Mouse (Mus musculus) erythroid progenitor cell, adult 5-6 weeks (primary cell): ENCODE measurements around the gene Ccz1. TPM values are rescaled to one million over a fixed set of nuclear protein-coding genes. Genes with fewer than 3 reads are reported as not detected.
A peak's percentile ranks its signal among the peaks of the same experiment; 100 is the strongest.

Source experiments
- ATAC-seq: replicated peaks from 2 replicates; pipeline ENCODE4 v1.8.0; 2016; ENCODE audit warnings: moderate number of reproducible peaks, mild to moderate bottlenecking, moderate TSS enrichment, inconsistent platforms; ENCODE audit not compliant: poor library complexity, low FRiP score, severe bottlenecking
- total RNA-seq, 2 experiments: library from RNA; stranded (forward) in 1 of 2; stranded (reverse) in 1 of 2; fragments of 150-400 nt in 1 of 2; fragments of 186-747, 209-891 nt in 1 of 2; gene quantifications; 2 replicates each; pipeline versions ENCODE4 v1.2.3 to v1.2.4; 2015 to 2017; ENCODE audit warnings: low replicate concordance in 2 of 2

Ccz1 gene
- total RNA-seq, 2 experiments from 2014 or later: 32.5 to 86.4 TPM

DNA sequence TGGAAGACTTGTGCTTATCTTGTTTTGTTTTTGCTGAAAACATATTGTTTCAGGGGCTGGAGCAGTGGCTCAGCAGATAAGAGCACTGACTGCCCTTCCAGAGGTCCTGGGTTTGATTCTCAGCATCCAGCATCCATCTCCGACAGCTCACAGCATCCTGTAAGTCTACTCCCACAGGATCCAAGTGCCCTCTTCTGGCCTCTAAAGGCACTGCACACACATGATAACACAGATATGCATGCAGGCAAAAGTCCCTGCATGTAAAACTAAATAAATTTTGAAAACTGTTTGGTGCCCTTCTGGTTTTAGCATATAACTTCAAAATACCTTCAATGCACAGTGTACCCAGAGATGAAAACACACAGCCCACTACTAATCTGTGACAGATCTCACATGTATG is 15.3 kb downstream of the Ccz1 start:
- ATAC-seq: peak; percentile 74

DNA sequence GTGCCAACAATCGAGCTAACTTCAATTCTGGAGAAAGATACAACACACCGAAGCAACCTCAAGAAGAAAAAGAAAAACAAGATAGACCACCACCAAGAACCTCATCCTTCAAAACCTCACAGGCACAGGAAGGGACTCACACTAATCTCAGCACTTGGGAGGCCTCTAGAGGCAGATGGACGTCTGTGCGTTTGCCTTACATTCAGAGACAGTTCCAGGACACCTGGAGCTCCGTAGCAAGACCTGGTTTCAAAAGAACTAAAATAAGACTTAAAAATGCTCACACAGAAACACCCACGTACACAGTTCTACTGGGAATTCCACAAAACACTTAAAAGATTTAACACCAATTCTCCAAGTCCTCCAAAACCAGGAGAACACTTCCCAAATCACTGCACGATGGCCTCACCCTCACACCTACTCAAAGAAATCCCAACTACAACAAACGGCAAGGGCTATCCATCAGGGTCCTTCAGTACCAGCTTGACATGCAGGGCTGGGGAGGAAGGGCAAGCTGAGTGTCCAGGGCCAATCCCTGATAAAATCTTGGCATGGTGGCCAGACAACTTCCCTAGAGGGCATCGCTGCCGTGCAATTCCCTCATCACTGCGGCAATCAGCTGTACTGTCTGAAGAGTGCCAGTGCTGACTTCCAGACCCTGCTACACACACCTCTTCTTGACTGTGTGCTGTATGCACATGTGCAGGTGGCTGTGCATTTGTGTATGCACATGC is 19.9 kb downstream of the Ccz1 start:
- ATAC-seq: no peak

DNA sequence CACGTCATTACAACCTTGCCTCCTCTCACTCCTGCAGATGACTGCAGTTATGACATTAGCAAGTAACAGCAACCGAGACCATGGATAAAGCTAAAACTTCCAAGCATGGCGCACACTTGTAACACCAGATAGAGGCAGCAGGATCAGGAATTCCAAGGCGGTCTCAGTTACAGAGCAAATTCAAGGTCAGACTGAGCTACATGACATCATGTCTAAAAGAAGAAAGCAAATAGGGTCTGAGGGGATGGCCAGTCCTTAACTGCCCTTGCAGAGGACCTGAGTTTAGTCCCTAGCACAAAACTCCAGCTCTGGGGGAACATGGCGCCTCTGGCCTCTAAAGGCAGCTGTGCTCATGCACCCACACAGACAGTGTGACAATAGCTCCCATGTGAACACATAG is 20.8 kb downstream of the Ccz1 start:
- ATAC-seq: no peak

DNA sequence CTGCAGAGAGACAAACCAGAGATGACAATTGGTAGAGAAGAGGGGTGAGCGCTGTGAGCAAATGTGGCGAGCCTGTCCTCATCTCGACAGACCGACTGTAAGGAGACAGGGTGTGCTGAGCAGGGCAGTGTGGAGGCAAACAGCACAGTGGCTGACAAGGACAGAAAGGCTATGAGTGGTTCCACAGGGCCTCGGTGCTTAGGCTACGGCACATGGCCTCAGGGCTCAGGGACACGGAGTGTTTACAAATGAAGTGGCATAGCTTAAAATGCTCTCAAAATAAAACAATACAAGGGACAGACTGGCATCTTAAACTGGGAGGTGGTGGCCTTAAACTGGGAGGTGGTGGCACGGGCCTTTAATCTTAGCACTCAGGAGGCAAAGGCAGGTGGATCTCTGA is 21.4 kb downstream of the Ccz1 start:
- 0 out of 2 replicates have a peak, but pooled peaks have one; percentile 31 for ATAC-seq

DNA sequence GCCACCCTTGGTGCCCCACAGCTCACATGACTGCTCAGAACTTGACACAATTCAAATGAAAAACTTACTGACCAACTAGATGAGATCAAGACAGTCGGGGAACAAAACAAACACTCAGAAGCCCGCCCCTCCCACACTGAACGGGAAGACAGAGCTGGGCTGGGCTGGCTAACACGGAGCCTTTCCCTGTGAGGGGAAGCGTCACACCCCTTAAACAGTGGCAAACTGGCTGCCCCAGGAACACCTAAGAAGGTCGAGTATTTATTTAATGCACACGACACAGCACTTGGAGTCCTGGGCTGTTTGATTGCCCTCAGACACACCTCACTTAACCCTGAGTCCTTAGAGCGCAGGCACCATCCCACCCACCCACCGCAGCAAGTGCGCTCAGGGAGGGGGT is 22.0 kb downstream of the Ccz1 start:
- ATAC-seq: no peak

DNA sequence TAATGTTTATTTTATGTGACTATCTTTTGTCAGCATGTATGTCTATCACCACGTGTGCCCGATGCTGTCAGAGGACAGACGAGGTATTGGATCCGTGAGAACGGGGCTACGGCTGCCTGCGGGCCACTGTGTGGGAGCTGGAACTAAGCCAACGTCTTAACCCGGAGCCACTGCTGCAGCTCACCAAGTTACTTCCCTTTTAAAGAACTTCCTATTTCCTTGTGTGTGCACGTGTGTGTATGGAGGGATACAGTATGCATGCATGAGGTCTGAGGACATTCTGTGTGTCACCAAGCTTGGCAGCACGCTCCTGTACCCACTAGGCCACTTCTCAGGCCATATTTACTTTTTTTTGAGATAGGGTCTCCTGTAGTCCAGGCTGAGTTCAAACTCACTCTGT is 24.6 kb downstream of the Ccz1 start:
- no peak for ATAC-seq

DNA sequence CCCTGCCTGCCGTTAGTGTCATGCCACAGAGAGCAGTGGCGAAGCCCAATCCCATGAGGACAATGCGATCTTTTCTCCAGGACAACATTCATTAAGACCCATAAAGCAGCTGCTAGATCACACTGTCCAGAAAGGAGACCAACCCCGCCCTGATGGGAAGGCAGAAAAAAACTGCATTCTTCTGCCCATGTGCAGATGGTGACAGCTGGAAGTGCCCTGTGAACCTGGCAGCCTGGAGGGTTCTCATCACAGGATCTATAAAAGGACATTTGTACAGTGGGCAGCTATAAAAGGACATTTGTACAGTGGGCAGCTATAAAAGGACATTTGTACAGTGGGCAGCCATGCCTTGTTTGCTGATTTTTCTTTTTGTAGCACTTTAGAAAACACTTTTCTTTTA is 25.6 kb downstream of the Ccz1 start:
- no peak for ATAC-seq

DNA sequence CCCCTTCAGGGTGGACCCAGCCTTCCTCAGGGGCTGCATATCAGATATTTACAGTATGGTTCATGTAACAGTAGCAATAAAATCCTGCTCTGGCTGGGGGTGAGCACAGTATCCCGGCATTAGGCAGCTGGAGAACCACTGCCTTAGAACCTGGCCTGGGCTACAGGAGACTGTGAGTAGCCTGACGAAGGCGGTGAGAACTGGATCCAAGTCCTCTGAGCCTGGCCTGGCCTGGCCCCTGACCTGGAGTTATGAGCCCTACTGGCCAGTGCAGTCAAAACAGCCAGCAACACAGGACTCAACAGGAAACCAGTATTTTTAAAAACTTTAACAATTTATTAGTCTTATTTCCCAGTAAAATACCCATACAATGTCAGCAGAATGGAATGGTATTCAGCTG is 27.1 kb downstream of the Ccz1 start:
- ATAC-seq: no peak

DNA sequence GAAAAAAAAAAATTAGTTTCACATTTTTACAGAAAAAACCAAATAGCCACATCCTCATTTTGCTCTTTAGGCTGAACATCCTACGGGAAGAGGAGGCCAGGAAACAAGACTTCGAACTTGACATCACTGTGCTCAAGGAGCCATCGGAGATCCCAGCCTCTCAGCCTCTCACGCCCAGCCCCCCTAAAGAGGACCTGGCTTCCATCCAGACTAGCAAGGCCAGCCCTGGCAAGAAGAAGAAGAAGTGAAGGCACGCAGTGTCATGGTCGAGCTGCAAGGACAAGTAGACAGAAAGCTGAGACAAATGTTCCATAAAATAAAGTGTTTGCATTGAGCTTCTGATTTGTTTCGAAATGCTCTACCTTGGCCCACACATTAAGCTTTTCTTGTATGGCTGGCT is 29.3 kb downstream of the Ccz1 start:
- ATAC-seq: no peak

DNA sequence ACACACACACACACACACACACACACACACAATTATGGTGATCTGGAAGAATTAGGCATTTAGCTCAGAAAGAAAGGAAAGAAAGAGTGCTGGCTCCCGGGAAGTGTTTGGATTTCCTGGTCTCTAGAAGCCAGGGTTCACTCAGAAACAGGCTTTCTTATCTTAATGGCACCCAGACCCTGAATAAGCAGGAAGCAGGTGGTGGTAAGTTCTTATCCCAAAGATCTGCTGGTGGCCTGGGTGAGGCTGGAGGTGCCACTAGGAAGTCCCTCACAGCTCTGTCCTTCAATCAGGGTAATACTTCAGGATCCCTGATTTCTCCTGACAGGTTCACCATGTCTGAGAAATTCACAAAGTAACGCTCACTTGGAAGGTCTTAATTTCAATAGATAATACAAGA is 32.3 kb downstream of the Ccz1 start:
- no peak for ATAC-seq

DNA sequence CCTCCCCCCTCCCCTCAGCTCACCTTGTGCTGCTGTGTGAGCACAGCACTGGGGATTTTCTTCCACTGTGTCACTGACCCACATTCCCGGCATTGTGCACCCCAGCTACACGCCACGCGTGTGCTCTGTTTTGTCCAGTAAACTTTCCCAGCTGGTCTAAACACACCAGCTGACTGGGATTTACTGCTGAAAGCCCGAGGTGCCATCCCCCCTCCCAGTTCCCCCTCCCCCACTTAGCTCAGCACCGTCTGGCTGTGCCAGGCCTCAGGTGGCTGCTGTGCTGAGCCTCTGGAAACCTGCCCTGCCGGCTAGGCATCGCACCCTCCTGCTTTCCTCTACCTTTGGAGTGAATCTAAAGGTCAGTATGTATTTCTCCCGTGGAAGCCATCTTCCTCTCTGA is 33.8 kb downstream of the Ccz1 start:
- no peak for ATAC-seq

DNA sequence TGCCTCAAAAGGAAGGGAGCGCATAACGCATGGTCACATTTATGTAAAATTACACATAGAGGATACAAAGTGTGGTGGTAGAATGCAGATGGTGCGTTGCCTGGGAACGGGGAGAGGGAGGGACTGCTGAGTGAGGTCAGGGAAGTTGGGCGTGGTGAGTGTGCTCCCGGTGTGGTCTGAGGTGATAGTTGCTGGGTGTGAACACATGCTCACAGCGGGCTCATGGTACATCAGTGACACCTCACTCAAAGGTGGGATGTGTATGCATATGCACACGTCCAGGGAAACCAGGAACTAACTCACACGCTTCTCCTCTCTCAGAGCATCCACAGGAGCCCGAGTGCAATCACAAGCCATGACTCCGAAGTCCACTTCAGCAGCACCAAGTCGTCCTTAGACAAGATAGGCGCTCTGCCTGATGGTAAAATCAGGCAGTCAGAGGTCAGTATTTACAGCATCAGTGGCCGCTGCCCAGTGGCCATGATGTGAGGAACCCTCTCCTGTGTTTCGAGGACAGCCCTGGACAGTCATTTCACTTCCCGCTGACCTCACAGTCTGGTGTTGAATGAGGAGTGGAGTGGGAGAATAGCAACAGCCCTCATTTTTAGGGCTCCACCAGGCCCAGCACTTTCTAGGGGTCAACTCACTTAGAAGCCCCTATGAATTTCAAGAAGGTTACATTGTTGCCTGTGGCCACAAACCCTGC is 37.8 kb downstream of the Ccz1 start:
- peak; percentile 87 for ATAC-seq

DNA sequence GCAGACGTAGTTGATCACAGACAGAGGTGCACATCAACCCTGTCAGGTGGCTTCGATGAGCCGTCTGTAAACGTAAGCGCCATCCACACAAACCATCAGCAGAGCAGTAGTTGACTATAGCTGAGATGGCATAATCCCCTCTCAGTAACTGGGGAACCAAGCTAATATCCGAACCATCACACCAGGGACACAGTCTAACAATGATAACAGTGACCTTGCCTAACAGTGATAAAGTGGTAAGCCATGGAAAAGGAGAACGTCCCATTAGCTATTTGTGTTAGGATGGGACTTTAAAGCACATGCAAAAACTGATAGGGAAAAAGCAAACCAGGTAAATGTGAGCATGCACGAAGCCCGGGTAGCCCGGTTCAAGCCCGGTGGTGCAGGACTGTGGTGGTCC is 38.4 kb downstream of the Ccz1 start:
- peak; percentile 27; the same call in 1 of the 2 replicates for ATAC-seq

DNA sequence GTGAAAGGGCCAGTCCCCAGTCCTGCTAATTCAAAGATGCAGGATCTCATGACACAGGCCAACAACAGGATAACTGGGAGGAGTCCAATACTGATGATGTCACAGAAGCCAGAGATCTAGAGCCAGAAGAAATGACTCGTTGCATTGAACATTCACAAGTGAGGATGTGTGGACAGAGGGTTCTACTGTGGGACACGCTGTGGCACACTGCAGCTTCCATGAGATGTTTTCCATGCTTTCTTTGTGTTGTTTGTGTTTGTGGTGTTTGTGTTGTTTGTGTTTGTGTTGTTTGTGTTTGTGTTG is 39.1 kb downstream of the Ccz1 start:
- ATAC-seq: peak; percentile 46

DNA sequence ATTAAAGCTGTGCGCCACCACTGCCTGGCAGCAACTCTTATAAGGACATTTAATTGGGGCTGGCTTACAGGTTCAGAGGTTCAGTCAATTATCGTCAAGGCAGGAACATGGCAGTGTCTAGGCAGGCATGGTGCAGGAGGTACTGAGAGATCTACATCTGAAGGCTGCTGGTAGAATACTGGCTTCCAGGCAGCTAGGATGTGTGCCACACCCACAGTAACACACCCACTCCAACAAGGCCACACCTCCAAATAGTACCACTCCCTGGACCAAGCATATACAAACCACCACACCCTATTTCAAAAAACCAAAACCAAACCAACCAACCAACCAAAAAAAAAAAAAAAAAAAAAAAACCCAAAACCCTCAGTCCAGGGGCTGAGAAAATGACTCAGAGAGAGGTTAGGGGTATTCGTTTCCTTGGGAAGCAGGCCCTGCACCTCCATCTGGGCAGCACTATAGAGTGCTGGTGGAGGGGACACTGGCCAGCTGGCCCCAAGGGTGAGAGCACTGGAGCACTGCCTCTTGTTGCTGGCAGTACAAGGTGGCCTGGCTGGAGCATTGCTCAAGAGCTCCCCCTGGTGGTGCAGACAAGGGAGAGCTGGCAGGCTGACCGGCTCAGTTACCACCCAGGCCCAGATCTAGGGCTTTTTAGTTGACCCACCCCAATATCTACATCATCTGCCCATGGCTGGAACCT is 39.6 kb downstream of the Ccz1 start:
- ATAC-seq: peak; percentile 78

DNA sequence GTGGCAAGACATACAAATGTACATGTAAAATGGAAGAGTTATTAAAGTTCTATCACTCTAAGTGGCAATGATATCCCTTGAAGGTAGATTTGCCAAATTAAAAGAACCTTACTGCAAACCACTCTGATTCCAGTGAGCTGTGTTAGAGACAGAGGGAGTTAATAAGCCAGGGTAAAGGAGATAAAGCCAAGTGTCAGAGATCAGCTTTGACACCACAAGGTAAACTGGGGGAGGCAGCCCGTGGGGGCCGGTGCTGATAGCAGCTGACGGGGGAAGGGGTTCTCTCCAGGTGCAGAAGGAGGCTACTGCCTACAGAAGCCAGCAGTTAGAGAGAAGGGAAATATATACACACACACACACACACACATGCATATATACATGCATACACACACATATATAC is 42.0 kb downstream of the Ccz1 start:
- no peak for ATAC-seq

DNA sequence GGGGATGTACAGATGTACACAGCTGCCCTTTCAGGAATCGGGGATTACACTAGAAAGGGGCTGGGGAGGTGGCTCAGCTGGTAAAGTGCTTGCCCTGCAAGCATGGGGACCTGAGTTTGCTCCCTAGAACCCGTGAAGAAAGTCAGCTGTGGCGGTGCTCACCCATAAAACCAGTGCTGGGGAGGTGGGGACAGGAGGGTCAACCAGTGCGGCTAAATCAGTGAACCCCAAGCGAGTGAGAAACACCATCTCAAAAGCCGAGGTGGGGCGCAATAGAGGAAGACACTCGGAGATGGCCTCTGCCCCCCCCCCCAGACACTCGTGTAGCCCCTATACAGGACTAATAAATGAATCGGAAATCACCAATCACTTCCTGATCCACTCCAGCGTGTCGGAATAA is 48.0 kb downstream of the Ccz1 start:
- no peak for ATAC-seq

DNA sequence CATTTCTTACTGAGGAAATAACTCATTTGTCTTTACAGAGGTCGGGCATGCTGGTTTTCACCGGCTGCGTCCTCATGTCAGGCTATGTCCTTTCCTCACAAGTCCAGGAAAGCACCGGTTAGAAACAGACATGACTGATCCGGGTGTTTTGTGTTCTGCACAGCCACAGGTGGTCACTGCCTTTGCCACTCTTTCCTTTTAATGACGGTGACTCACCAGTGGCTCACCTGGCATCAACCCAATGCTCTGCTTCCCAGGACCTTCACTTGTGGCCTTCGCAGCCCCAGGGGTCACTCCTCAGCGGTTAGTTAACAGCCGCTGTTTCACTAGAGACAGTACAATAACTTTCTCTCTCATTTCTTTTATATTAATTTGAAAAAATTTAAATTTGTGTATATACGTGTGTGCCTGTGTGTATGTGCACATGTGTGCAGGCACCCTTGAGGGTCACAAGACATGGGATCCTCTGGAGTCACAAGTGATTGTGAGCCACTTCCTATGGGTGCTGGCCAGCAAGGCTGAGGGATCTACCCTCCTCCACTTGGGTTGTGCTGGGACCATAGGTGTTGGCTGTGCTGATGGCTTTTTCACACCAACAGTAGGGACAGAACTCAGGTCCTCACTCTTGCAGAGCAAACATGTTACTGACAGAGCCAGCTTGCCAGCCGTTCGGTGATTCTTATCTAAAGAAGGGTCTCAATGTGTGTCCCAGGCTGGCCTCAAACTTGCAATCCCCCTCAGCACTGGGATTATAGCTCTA is 48.9 kb downstream of the Ccz1 start:
- no peak for ATAC-seq

DNA sequence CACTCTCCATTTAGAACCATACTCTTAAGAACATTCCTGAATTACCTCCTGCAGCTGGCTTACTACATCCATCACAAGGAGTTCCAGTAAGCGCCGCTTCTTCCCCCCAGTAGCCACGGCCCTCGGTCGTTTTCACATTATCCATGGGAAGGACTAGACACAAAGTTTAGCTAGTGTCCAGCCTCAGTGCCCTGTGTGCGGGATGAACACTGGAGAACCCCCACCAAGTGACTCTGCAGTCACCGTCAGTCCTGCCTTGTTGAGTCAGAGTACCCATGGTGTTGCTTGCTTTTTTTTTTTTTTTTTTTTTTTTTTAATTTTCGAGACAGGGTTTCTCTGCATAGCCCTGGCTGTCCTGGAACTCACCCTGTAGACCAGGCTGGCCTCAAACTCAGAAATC is 53.5 kb downstream of the Ccz1 start:
- no peak for ATAC-seq

DNA sequence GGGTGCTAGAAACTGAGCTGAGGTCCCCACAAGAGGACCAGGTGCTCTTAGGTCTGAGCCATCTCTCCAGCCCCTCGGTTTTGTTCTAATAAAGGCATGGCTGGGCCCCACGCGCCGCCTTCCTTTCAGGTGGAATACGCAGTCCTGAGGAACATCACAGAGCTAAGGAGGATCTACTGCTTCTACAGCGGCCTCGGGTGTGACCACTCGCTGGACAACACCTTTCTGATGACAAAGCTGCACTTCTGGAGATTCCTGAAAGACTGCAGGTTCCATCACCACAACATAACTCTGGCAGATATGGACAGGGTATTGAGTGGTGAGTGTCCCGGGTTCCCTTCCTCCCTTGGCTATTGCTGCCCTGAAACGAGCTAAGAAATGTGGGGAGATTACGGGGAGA is 55.1 kb downstream of the Ccz1 start:
- no peak for ATAC-seq

DNA sequence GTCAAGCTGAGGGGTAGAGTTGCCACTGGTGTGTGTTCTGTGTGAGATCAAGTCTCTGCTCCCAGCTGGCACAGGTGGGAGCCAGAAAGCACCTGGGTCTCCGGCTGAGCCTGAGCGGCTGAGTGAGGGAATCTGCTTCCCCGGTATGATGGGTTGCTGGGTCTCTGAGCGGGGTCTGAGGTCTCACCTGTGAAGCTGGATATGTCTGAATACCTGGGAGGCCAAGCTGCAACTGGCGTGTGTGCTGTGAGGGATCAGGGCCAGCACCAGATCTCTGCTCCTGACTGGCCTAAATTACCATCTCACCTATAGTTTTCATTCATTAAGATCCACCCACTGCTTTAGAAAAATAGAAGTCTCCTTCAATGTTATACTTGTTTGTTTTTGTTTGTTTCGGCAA is 57.6 kb downstream of the Ccz1 start:
- no peak for ATAC-seq
